Mouse (Mus musculus) neural tube, embryonic 15.5 days (tissue): Measurements from ENCODE around the gene Khnyn. TPM values are rescaled to one million over a fixed set of nuclear protein-coding genes. Genes with fewer than 3 reads are reported as not detected.

ENCODE experiments used
- ATAC-seq: fragments of 200-750 bp; cut with Nextera tagmentation; 2 replicates; pipeline ENCODE4 v1.8.0; 2017; ENCODE audit warnings: mild to moderate bottlenecking, moderate TSS enrichment, moderate library complexity; ENCODE audit not compliant: low FRiP score
- H3K27ac ChIP-seq: fragments of 300-500 bp; sonication (generic); replicated peaks from 2 replicates; pipeline ENCODE4 v1.5.1; 2015; ENCODE audit warnings: mild to moderate bottlenecking, inconsistent platforms
- H3K27me3 ChIP-seq: fragments of 300-500 bp; sonication (generic); replicated peaks from 2 replicates; pipeline ENCODE4 v1.6.1; 2015; ENCODE audit warnings: inconsistent platforms
- H3K36me3 ChIP-seq: fragments of 300-500 bp; sonication (generic); 2 replicates; pipeline ENCODE4 v1.6.1; 2015; ENCODE audit warnings: inconsistent platforms
- H3K4me1 ChIP-seq: fragments of 300-500 bp; sonication (generic); 2 replicates; pipeline ENCODE4 v1.6.1; 2015; ENCODE audit warnings: inconsistent platforms
- H3K4me2 ChIP-seq: fragments of 300-500 bp; sonication (generic); 2 replicates; pipeline ENCODE4 v1.6.1; 2015; ENCODE audit warnings: inconsistent platforms, mild to moderate bottlenecking, moderate library complexity
- H3K4me3 ChIP-seq: fragments of 300-500 bp; sonication (generic); replicated peaks from 2 replicates; pipeline ENCODE4 v1.5.1; 2015; ENCODE audit warnings: mild to moderate bottlenecking, inconsistent platforms
- H3K9ac ChIP-seq: fragments of 300-500 bp; sonication (generic); replicated peaks from 2 replicates; pipeline ENCODE4 v1.6.1; 2015; ENCODE audit warnings: mild to moderate bottlenecking, inconsistent platforms
- H3K9me3 ChIP-seq: fragments of 300-500 bp; sonication (generic); replicated peaks from 2 replicates; pipeline ENCODE4 v1.6.1; 2016; ENCODE audit warnings: inconsistent platforms
- WGBS: fragments of 180-500 bp; shearing (Covaris S2); methylation state at CpG from one replicate; pipeline ENCODE4 v1.1.7; 2015; ENCODE audit warnings: mixed read lengths; 5-methylcytosine and 5-hydroxymethylcytosine counted together
- polyA plus RNA-seq: library from polyadenylated mRNA; unstranded; fragments of >200 nt; fragmentation: Nextera tagmentation; extraction: Ambion mirVana; gene quantifications from 2 replicates; pipeline ENCODE4 v1.2.1, GENCODE M21; 2015

Gene Khnyn
- polyA plus RNA-seq, 1 experiment from 2014 or later = 11.0 TPM

DNA sequence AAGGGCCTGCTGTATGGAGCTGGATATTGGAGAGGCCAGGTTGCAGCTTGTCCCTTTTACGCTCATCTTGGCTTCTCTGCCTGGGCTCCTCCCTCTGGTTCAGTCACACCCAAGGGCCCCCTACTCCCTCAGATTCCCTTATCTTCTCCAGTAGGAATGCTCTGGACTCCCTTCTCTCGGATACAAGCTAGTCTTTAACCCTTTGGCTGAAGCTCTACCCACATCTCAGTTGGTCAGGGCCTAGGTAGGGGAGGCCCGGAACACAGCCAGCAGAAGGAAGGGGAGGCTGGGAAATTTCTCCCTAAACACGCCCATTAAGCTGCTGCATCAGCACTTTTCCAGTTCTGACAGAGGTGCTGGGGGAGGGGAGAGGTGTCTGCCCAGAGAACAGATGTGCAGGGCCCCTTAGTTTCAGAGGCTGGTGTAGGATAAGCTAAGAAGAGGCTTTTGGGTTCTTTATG is 29.6 kb upstream of the Khnyn start:
- H3K4me3 ChIP-seq = peak overlapping the region; percentile 51
- peaks cover 61% of the 10 kb centered on the region for H3K4me1 ChIP-seq
- no peaks in the 10 kb centered on the region for H3K9me3 ChIP-seq
- H3K27ac ChIP-seq = peak overlapping the region; percentile 80
- no peaks in the 10 kb centered on the region for H3K27me3 ChIP-seq
- peak overlapping the region; percentile 75 for H3K4me2 ChIP-seq
- peak overlapping the region; percentile 52 for H3K9ac ChIP-seq
- 3% methylated on average over 4 of the region's 4 CpGs for WGBS
- ATAC-seq = peak; percentile 7
- H3K36me3 ChIP-seq = no peaks in the 10 kb centered on the region

DNA sequence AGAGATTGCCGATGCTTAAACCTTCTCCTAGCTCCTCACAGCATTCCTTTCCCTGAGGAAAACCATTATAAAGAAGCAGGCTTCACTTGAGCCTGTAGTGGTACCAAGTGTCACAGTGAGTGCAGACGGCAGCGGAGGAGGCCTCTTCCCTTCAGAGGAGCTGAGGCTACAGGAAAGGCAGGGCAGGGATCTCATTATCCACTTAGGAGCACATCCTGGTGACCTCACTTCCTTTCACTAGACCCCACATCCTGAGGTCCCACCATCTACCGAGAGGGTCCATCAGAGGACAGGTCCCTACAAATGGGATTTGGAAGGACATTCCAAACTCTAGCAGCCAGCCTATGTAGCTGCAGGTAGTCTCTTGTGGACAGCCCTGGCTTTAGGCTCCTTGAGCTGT is 27.2 kb upstream of the Khnyn start:
- H3K4me3 ChIP-seq = no peak overlapping the region

DNA sequence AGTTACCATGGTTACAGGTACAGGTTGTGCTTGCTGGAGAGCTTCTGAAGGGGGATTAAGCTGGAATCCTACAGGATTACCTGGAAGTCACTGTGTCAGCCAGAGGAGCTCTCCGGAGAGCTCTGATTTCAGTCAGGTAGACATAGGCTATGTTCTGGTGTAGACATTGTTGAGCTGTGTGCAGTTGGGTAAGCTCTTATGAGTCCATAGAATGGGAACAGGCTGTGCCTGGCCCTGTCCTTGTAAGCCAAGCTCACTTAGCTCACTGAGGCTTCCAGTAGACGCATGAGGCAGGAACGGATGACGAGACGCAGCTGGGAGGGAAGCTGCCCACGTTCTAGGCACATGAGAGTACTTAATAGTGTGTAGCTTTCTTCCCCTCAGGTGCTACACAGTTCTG is 22.6 kb upstream of the Khnyn start:
- 83% methylated on average over 6 of the region's 6 CpGs for WGBS

More for the DNA sequence above, 27.2 kb upstream of the Khnyn start:
- Histone ChIP-seq H3K4me1 (peaks cover 62% of the 10 kb centered on the region), H3K27me3 (no peaks in the 10 kb centered on the region), H3K9ac (no peak overlapping the region), H3K27ac (no peak overlapping the region), H3K4me2 (peak overlapping the region; percentile 15; the same call in 1 of the 2 replicates), H3K36me3 (no peaks in the 10 kb centered on the region), H3K9me3 (no peaks in the 10 kb centered on the region)
- 67% methylated on average over 4 of the region's 4 CpGs for WGBS
- ATAC-seq = no peak

DNA sequence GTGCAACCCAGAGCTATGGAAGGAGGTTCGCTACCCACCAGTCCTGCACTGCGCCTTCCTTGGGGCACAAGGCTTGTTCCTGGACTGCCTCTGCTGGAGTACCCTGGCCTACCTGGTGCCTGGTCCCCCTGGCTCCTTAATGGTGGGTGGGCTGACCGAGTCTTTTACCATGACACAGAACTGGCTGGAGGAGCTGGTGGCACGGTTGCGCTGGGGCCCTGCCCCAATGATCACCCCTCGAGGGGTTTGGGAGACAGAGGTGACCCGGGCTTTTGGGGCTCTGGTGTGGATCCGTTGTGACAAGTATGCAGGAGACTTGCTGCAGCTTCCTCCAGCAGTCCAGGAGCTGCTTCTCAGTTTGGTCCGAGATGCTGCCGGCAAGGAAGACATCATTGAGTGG is 21.8 kb upstream of the Khnyn start:
- Histone ChIP-seq H3K36me3 (peaks cover 37% of the 10 kb centered on the region), H3K4me2 (no peak overlapping the region), H3K9me3 (no peaks in the 10 kb centered on the region), H3K4me1 (peaks cover 24% of the 10 kb centered on the region), H3K4me3 (no peak overlapping the region), H3K9ac (no peak overlapping the region), H3K27me3 (no peaks in the 10 kb centered on the region), H3K27ac (no peak overlapping the region)
- ATAC-seq = no peak
- 95% methylated on average over 10 of the region's 10 CpGs for WGBS

More for the DNA sequence above, 22.6 kb upstream of the Khnyn start:
- Histone ChIP-seq H3K4me1 (peaks cover 32% of the 10 kb centered on the region), H3K4me2 (no peak overlapping the region), H3K27me3 (no peaks in the 10 kb centered on the region), H3K9me3 (no peaks in the 10 kb centered on the region), H3K4me3 (no peak overlapping the region), H3K27ac (no peak overlapping the region), H3K9ac (no peak overlapping the region), H3K36me3 (peaks cover 33% of the 10 kb centered on the region)
- no peak for ATAC-seq

DNA sequence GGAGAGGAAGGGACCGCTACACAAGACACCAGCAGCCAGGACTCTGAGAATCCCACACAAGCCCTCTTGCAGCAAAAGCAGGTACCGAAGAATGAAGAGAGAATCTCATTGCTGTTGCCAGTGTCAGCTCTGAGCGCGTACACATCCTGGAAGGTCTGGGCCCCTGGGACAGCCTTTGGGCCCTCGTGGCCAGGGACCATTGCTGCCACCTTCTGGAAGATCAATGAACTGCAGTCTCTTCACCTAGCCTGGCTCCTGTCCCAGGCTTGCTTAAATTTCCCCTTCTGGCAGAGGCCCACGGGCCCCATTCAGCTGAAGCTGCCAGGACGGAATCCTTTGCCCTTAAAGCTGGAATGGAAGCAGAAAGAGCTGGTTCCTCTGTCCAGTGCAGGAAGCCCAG is 21.0 kb upstream of the Khnyn start:
- Histone ChIP-seq H3K4me2 (no peak overlapping the region), H3K4me3 (no peak overlapping the region), H3K27ac (no peak overlapping the region), H3K9me3 (no peaks in the 10 kb centered on the region), H3K4me1 (peaks cover 19% of the 10 kb centered on the region), H3K27me3 (no peaks in the 10 kb centered on the region), H3K36me3 (peaks cover 45% of the 10 kb centered on the region), H3K9ac (no peak overlapping the region)
- WGBS = 36% methylated on average over 7 of the region's 7 CpGs
- 0 out of 2 replicates have a peak, but pooled peaks have one; percentile 40 for ATAC-seq

DNA sequence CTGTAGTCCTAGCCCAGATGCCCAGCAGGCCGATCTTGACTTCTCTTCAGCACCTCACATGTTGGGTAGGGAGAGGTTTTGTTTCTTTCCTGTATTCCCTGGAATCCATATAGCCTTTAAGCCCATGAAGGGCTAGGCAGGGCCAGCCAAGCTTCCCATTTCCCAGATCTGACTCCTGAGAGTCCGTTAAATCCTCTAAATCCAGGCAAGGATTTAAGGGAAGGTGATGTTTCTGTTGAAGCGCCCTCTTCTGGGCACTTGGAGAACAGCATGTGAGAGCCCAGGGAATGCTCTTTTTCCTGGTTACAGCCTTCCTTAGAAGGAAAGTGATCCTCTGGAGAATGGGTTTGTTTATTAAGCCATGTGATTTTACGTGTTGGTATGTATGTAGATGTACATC is 17.8 kb upstream of the Khnyn start:
- H3K9ac ChIP-seq = no peak overlapping the region
- WGBS = 37% methylated on average over 4 of the region's 4 CpGs
- no peak for ATAC-seq
- no peaks in the 10 kb centered on the region for H3K27me3 ChIP-seq
- H3K36me3 ChIP-seq = peaks cover 76% of the 10 kb centered on the region
- no peak overlapping the region for H3K27ac ChIP-seq
- peaks cover 4% of the 10 kb centered on the region; the same call in 1 of the 2 replicates for H3K4me1 ChIP-seq
- no peak overlapping the region for H3K4me2 ChIP-seq
- H3K4me3 ChIP-seq = no peak overlapping the region
- no peaks in the 10 kb centered on the region for H3K9me3 ChIP-seq

DNA sequence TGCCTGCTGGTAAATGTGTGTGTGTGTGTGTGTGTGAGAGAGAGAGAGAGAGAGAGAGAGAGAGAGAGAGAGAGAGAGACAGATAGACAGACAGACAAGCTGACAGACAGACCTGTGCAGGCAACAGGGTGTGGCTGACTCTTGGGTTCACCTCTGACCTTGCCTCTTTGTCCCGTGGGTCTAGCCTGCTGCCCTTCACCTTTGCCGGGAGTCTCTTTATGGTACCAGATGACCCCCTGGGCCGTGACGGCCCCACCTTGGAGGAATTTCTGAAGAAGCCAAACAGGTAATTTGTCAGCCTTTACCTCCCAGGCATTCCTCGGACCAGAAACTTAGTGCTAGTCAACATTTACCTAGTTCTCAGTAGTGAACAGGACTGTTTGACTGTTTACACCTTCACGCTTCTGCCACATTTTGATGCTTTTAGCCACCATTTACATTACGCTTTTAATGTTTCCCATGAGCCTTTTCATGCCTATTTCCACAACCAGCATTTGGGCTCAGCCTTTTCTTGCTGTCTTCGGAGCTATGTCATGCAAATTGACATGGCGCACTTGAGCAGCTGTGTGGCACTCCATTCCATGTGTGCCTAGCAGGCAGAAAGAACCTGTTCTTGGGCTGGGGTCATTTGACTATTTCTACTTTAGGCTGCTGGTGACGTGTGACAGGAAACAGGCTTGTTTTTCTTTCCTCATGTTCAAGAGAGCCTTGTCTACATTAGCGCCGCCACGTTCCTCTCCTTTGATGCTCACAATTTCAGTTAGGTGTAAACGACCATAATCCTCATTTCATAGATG is 16.3 kb upstream of the Khnyn start:
- Histone ChIP-seq H3K9me3 (no peaks in the 10 kb centered on the region), H3K36me3 (peaks cover 83% of the 10 kb centered on the region), H3K4me1 (peaks cover 4% of the 10 kb centered on the region), H3K27me3 (no peaks in the 10 kb centered on the region), H3K9ac (no peak overlapping the region), H3K4me2 (no peak overlapping the region), H3K4me3 (no peak overlapping the region), H3K27ac (no peak overlapping the region)
- WGBS = 80% methylated on average over 14 of the region's 14 CpGs
- no peak for ATAC-seq

DNA sequence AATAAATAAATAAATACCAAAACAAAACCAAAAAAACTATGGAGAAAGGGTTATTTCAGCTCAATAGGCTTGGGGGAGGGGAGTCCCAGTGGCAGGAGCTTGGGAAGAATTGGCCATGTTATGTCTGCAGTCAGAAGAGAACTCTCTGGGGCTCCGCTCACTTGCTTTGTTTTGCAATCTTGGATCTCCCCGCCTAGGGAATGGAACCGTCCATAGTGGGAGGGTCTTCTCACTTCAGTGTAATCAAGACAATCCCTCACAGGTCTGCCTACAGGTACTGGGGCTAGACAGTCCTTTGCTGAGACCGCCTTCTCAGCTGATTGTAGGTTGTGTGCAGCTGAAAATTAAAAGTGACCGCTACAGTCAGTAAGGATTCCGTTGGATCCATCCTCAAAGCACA is 15.2 kb upstream of the Khnyn start:
- Histone ChIP-seq H3K36me3 (peaks cover 75% of the 10 kb centered on the region), H3K4me1 (peaks cover 14% of the 10 kb centered on the region), H3K27me3 (no peaks in the 10 kb centered on the region), H3K4me3 (no peak overlapping the region), H3K9ac (no peak overlapping the region), H3K27ac (no peak overlapping the region), H3K9me3 (no peaks in the 10 kb centered on the region), H3K4me2 (no peak overlapping the region)
- no peak for ATAC-seq
- WGBS = 98% methylated on average over 6 of the region's 6 CpGs

DNA sequence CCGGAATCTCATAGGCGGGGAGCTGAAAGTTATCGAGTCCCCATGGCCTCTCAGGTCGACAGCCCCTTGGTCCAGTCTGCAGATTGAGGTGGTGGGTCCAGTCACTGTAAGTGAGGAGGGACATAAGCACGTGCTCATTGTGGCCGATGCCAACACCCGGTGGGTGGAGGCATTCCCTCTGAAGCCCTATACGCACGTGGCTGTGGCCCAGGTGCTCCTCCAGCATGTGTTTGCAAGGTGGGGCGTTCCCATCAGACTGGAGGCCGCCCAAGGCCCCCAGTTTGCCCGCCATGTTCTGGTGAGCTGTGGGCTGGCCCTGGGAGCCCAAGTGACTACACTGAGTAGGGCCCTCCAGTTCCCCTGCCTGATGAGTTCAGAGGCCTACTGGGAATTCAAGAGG is 12.7 kb upstream of the Khnyn start:
- Histone ChIP-seq H3K4me3 (no peak overlapping the region), H3K9ac (no peak overlapping the region), H3K9me3 (no peaks in the 10 kb centered on the region), H3K36me3 (peaks cover 50% of the 10 kb centered on the region), H3K27ac (no peak overlapping the region), H3K4me2 (no peak overlapping the region), H3K27me3 (no peaks in the 10 kb centered on the region), H3K4me1 (peaks cover 14% of the 10 kb centered on the region)
- WGBS = 96% methylated on average over 12 of the region's 12 CpGs
- no peak for ATAC-seq

DNA sequence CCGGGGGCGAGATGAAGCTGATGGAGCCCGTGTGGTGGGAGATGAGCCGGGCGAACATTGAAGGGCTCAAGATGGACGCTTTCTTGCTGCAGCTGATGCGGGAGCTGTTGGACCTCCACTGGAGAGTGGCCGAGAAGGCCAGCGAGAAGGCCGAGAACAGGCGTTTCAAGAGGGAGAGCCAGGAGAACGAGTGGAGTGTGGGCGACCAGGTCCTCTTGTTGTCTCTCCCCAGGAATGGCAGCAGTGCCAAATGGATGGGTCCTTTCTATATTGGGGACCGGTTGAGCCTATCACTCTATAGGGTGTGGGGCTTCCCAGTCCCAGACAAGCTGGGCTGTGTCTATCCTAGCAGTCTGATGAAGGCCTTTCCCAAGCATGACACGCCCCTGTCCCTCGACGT is 12.2 kb upstream of the Khnyn start:
- Histone ChIP-seq H3K9ac (no peak overlapping the region), H3K27ac (no peak overlapping the region), H3K4me2 (no peak overlapping the region), H3K9me3 (no peaks in the 10 kb centered on the region), H3K27me3 (no peaks in the 10 kb centered on the region), H3K4me3 (no peak overlapping the region), H3K36me3 (peaks cover 49% of the 10 kb centered on the region), H3K4me1 (peaks cover 14% of the 10 kb centered on the region)
- 94% methylated on average over 17 of the region's 17 CpGs for WGBS
- ATAC-seq = no peak

DNA sequence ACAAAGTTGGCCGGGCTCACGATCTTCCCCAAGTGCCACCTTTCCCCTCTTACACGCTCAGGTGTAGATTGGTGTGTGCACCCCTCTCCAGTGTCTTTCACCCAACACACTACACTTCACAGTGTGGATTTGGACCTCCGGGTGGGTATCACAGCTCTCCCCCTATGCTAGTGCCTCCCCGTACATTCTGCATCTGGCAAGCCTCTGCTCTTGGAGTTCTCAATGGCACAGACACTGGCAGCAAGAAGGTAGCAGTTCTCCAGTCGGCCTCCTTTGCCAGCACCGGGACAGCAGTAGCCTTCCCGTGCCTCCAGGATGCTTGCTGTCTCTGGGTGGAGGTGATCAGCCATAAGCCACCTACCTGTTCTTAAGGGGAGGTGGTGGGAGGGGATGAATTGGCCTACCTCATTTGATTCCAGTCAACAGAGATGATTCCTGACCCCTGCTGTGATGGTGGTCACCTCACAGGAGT is 11.5 kb upstream of the Khnyn start:
- Histone ChIP-seq H3K27ac (no peak overlapping the region), H3K36me3 (peaks cover 42% of the 10 kb centered on the region), H3K9ac (peak overlapping the region; percentile 9; the same call in 1 of the 2 replicates), H3K27me3 (no peaks in the 10 kb centered on the region), H3K4me2 (peak overlapping the region; percentile 46), H3K4me1 (peaks cover 18% of the 10 kb centered on the region), H3K4me3 (no peak overlapping the region), H3K9me3 (no peaks in the 10 kb centered on the region)
- ATAC-seq = peak; percentile 18; the same call in 1 of the 2 replicates
- WGBS = 91% methylated on average over 8 of the region's 8 CpGs
